Mouse (Mus musculus): ENCODE results near the gene Mogat1.

GRCm38 (mm10) chr1:78484361-78484760, 26.4 kb upstream of the Mogat1 start:
- TF ChIP-seq POLR2A (IDR thresholded peaks at IDR 0.05; ENCODE audit: extremely low read depth, insufficient read depth, low read length) (no peak), CTCF (IDR thresholded peaks at IDR 0.05; ENCODE audit: extremely low read depth, insufficient read depth, low read length) (no peak)
